Mouse (Mus musculus): Measurements from ENCODE around the gene Scaf11.
A peak's percentile ranks its signal among the peaks of the same experiment; 100 is the strongest.
"Not testable (repeated sequence)": the region's sequence is repeated elsewhere in the genome, so short reads cannot be mapped to it uniquely, and the experiment has no call there.

The Scaf11 gene

GRCm38 (mm10) chr15:96460730-96461540 is at the start of gene Scaf11:
Gene Scaf11, minus strand, starts transcription at chr15:96460843.
- DNase-seq (ENCODE audit: extremely low spot score), result peak; percentile 97

- peak; percentile 45 for DNase-seq (ENCODE audit: extremely low spot score)
Measured at GRCm38 (mm10) chr15:96507097-96507840, 46.6 kb upstream of the Scaf11 start.

- no peak for DNase-seq (ENCODE audit: extremely low spot score)
Measured at GRCm38 (mm10) chr15:96497646-96498045, 37.0 kb upstream of the Scaf11 start.

GRCm38 (mm10) chr15:96494279-96494678 is 33.6 kb upstream of the Scaf11 start:
- no peak for DNase-seq (ENCODE audit: extremely low spot score)

GRCm38 (mm10) chr15:96493573-96493972 is 32.9 kb upstream of the Scaf11 start:
- DNase-seq (ENCODE audit: extremely low spot score), result no peak

GRCm38 (mm10) chr15:96492919-96493318 is 32.3 kb upstream of the Scaf11 start:
- DNase-seq (ENCODE audit: extremely low spot score), result not testable (repeated sequence)

GRCm38 (mm10) chr15:96491861-96492641 is 31.4 kb upstream of the Scaf11 start:
- DNase-seq (ENCODE audit: extremely low spot score), result peak; percentile 52

- no peak for DNase-seq (ENCODE audit: extremely low spot score)
Measured at GRCm38 (mm10) chr15:96491421-96491820, 30.8 kb upstream of the Scaf11 start.

GRCm38 (mm10) chr15:96490123-96490522 is 29.5 kb upstream of the Scaf11 start:
- DNase-seq (ENCODE audit: extremely low spot score), result no peak

GRCm38 (mm10) chr15:96488941-96489786 is 28.5 kb upstream of the Scaf11 start:
- peak; percentile 48 for DNase-seq (ENCODE audit: extremely low spot score)

GRCm38 (mm10) chr15:96487066-96487698 is 26.5 kb upstream of the Scaf11 start:
- no peak for DNase-seq (ENCODE audit: extremely low spot score)

GRCm38 (mm10) chr15:96480822-96481221 is 20.2 kb upstream of the Scaf11 start:
- DNase-seq (ENCODE audit: extremely low spot score), result no peak

- DNase-seq (ENCODE audit: extremely low spot score), result no peak
Measured at GRCm38 (mm10) chr15:96478006-96478405, 17.4 kb upstream of the Scaf11 start.

- DNase-seq (ENCODE audit: extremely low spot score), result peak; percentile 88
Measured at GRCm38 (mm10) chr15:96476359-96476758, 15.7 kb upstream of the Scaf11 start.

GRCm38 (mm10) chr15:96475571-96475972 is 14.9 kb upstream of the Scaf11 start:
- DNase-seq (ENCODE audit: extremely low spot score), result no peak

GRCm38 (mm10) chr15:96474325-96474955 is 13.8 kb upstream of the Scaf11 start:
- no peak for DNase-seq (ENCODE audit: extremely low spot score)

GRCm38 (mm10) chr15:96473920-96474319 is 13.3 kb upstream of the Scaf11 start:
- no peak for DNase-seq (ENCODE audit: extremely low spot score)

- no peak for DNase-seq (ENCODE audit: extremely low spot score)
Measured at GRCm38 (mm10) chr15:96468316-96468715, 7.7 kb upstream of the Scaf11 start.

GRCm38 (mm10) chr15:96467844-96468243 is 7.2 kb upstream of the Scaf11 start:
- DNase-seq (ENCODE audit: extremely low spot score), result no peak

- no peak for DNase-seq (ENCODE audit: extremely low spot score)
Measured at GRCm38 (mm10) chr15:96466362-96466903, 5.8 kb upstream of the Scaf11 start.

All from embryo, embryonic 9.5 days (tissue).